Mouse (Mus musculus) embryonic fibroblast, embryonic 13.5 days (primary cell): ENCODE measurements around the gene Med18. TPM values are rescaled to one million over a fixed set of nuclear protein-coding genes. Genes with fewer than 3 reads are reported as not detected.

Experiments
- H3K27ac ChIP-seq: 2 replicates; pipeline ENCODE4 v1.5.1; 2012; ENCODE audit warnings: low read length, control low read depth, inconsistent platforms; ENCODE audit not compliant: insufficient read depth
- H3K4me1 ChIP-seq: 2 replicates; pipeline ENCODE4 v1.6.1; 2011; ENCODE audit warnings: low read length; ENCODE audit not compliant: control insufficient read depth, insufficient read depth
- H3K4me3 ChIP-seq: 2 replicates; pipeline ENCODE4 v1.5.1; 2011; ENCODE audit warnings: mild to moderate bottlenecking, control low read depth, low read length; ENCODE audit not compliant: insufficient read depth
- CTCF ChIP-seq: IDR thresholded peaks from 2 replicates; pipeline ENCODE4 v1.5.1; 2011; ENCODE audit warnings: mild to moderate bottlenecking, control low read depth, low read length, moderate library complexity, borderline replicate concordance; ENCODE audit not compliant: insufficient read depth
- POLR2A ChIP-seq: IDR thresholded peaks from 2 replicates; pipeline ENCODE4 v1.6.1; 2011; ENCODE audit warnings: low read depth, mild to moderate bottlenecking, control low read depth, low read length, moderate library complexity
- polyA plus RNA-seq: library from polyadenylated mRNA; stranded (reverse); fragments of >200 nt; gene quantifications from 2 replicates; pipeline ENCODE4 v1.2.4, GENCODE M21; 2011; ENCODE audit warnings: low read depth; ENCODE audit not compliant: missing spikeins, insufficient read length

Med18 gene
- polyA plus RNA-seq, 1 experiment, result 7.1 TPM

DNA sequence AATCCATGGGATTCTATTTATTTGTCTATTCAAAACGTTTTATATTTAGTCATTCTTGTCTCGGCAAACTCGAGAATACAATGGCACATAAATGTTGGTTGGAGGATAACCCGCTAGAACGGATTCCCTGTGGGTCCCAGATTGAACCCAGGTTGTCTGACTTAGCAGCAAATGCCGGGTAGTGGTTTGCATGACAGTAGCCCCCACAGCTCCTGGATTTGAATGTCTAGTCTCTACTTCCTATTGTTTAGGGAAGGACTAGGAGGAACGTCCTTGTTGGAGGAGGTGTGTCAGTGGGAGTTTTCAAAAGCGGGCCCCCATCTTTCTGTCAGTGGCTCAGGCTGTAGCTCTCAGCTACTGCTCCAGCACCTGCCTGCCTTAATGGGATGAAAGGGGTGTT lies 3.5 kb downstream of the Med18 start:
- Histone ChIP-seq H3K4me1 (peaks cover 2% of the 10 kb centered on the region; the same call in 1 of the 2 replicates), H3K4me3 (no peak overlapping the region)
- no peak for TF ChIP-seq POLR2A
- TF ChIP-seq CTCF, result no peak

DNA sequence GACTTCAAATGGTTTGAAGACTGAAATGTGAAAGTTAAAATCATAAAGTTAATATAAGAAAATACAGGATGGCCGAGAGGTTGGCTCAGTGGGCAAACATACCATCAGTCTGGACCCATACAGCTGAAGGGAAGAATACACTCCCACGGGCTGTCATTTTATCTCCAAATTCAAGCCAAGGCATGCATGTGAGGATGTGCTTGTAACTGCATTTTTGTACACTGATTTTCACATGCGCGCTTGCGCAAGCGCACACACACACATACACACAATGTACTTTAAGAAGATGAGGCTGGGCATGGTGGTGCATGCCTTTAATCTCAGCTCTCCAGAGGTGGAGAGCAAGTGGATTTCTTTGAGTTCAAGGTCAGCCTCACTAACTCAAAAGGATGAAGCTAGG lies 8.2 kb downstream of the Med18 start:
- H3K4me1 ChIP-seq, result no peaks in the 10 kb centered on the region
- no peak overlapping the region for H3K4me3 ChIP-seq
- TF ChIP-seq POLR2A (no peak), CTCF (no peak)
- no peak overlapping the region for H3K27ac ChIP-seq

More for the DNA sequence above, 3.5 kb downstream of the Med18 start:
- H3K27ac ChIP-seq, result no peak overlapping the region

DNA sequence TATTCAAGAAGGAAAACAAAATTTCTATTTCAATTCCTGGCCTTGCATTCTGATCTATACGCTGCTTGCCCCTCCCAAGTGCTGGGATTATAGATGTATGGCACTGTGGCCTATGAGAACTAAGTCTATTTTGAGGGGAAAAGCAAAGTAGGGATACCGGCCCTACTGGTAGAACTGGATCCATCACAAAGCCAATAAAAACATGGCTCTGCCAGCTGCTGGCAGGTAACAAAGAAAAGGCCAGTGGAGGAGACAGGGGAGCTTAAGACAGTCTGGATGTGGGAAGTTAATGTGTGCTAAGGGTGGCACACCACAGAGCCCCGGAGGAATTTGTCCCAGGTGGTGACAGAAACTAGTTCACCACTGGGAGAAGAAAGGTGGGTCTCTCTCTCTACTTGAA lies 8.6 kb downstream of the Med18 start:
- Histone ChIP-seq H3K4me3 (no peak overlapping the region), H3K27ac (no peak overlapping the region), H3K4me1 (no peaks in the 10 kb centered on the region)
- no peak for TF ChIP-seq CTCF
- no peak for TF ChIP-seq POLR2A

DNA sequence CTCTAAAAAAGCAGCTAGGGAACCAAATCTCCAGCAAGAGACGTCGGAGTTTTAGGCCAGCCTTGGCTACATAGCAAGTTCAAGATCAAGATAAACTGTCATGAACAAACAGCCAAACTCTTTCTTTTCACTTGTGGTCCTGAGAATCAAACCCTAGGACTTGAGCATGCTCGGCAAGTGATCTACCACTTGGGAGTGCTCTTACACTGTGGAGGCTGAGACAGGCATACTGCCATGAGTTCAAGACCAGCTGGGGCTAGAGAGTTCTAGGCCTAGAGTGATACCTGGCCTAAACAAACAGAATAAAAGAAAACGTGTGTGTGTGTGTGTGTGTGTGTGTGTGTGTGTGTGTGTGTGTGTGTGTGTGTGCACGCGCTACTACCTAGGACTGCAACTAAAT lies 9.5 kb downstream of the Med18 start:
- TF ChIP-seq CTCF (no peak), POLR2A (no peak)

DNA sequence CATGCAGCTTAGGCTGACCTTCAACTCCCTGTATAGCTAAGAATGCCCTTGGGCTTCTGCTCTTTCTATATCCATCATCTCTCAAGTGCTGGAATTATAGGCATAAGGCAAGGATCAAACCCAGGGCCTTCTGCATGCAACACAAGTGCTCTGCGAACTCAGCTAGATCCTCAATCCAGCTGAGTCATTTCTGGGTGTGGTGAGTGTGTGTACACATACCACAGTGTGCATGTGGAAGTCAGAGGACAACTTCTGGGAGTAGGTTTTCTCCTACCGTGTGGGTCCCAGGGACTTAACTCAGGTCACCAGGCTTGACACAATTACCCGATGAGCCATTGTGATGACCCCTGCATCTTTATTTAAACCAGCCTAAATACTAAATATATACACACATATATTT lies 13.9 kb downstream of the Med18 start:
- TF ChIP-seq CTCF (no peak), POLR2A (no peak)
- Histone ChIP-seq H3K27ac (no peak overlapping the region), H3K4me3 (no peak overlapping the region), H3K4me1 (no peaks in the 10 kb centered on the region)

More for the DNA sequence above, 9.5 kb downstream of the Med18 start:
- H3K4me1 ChIP-seq, result no peaks in the 10 kb centered on the region
- no peak overlapping the region for H3K27ac ChIP-seq
- no peak overlapping the region for H3K4me3 ChIP-seq

DNA sequence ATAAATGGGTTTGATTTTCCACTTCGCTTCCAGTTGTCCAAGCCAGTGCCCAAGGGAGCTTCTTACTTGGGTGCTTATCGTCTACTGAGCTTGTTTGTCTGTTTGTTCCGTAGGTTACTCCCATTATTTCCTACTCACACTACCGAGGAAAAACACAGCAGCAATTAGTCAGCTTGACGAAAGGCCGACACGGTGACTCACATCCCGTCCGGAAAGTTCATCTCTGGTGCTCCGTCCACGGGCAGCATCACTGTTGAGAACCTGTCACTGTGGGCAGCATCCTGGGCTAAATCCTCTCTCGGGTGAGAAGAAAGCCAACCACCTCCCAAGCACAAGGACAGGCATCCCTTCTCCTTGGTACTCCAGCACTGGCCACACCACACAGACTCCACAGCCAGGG lies 17.6 kb downstream of the Med18 start:
- Histone ChIP-seq H3K4me1 (no peaks in the 10 kb centered on the region), H3K4me3 (no peak overlapping the region), H3K27ac (no peak overlapping the region)
- TF ChIP-seq POLR2A (no peak), CTCF (no peak)

DNA sequence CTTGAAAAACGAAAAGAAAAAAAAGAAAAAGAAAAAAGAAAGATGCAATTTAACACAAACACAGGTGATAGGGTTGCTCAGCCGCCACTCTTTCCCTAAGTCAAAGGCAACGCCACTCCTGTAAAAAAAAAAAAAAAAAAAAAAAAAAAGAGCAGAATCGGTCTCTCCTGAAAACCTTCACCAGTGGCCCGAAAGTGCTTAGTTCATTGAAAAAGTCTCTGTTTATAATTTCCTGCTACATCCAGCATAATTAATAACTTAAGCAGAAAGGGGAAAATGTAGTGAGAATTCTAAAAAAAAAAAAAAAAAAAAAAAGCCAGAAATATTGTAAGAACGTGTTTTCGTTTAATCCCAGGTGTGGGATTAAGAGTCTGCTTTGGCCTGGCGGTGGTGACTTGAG lies 19.2 kb downstream of the Med18 start:
- Histone ChIP-seq H3K4me1 (no peaks in the 10 kb centered on the region), H3K4me3 (no peak overlapping the region), H3K27ac (no peak overlapping the region)
- TF ChIP-seq CTCF (no peak), POLR2A (no peak)

DNA sequence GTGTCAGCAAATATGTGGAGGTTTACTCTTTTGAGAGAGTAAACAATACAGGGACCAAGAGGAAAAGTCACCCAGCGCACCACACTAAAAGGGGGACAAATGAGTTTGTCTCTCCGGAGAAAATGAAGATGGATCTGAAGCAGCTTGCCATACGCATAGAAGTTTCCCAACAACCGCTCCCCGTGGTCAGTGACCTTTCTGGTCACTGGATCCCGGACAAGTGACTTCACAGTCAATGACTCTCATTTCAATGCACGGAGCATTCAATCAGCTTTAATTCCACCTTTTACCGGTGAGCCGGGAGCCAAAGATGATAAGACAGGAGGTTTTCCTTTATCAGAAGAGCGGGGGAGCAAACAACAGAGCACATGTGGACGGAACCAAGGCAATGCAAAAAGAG lies 25.9 kb downstream of the Med18 start:
- TF ChIP-seq CTCF (no peak), POLR2A (no peak)
- Histone ChIP-seq H3K4me1 (no peaks in the 10 kb centered on the region), H3K4me3 (no peak overlapping the region), H3K27ac (no peak overlapping the region)

DNA sequence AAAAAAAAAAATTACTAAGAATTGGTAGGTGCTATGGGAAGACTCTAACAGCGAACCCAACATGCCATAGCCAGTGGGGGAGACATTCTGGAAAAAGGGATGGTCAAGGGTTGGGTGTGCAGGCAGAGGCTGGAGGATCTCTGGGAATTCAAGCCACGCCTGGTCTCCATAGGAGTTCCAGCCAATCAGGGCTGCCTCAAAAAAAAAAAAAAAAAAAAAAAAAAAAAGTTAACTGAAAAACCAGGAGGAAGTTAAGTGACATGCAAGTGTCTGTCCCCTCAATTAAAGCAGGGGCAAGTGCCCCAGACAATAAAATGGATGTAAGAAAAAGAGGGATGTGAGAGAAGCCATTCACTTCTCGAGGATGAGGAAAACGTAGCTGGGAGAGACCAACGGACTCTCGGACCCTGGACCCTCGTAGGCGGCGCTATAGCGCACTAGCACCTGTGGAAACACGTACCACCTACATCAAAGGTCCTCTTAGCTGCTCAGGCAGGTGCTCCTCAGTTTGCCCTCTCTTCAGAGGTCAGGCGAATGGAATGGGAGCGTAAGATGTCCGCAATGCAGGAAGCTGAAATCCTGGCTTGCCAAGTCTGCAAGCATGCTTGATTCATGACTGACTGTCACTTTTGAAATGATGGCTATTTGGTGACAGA lies 30.9 kb downstream of the Med18 start:
- TF ChIP-seq CTCF (no peak), POLR2A (no peak)
- H3K4me3 ChIP-seq, result no peak overlapping the region

DNA sequence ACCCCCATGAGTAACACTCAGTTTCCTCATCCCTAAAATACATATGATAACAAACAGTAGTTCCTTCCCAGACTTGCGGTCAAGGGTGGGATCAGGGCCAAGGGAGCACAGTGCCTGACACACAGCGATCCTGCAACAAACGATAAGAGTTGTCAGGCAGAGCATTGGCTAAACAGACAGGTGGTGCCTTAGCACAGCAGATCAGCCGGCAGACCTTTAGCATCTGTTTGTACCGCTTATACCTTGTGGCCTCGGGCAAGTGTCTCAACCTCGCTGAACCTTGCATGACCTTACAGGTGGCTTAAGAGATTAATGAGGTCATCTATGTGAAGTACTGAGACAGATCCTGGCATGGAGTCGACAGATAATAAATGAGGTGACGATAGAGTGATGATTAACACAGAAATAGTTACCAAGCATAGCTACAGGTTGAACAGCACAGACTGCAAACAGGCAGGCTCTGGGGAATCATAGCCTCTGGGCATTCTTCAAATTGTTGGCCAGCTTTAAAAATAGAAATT lies 35.6 kb downstream of the Med18 start:
- no peak for TF ChIP-seq POLR2A
- no peak for TF ChIP-seq CTCF
- 0 out of 2 replicates have a peak, but pooled peaks cover 2% of the 10 kb centered on the region for H3K4me1 ChIP-seq
- no peak overlapping the region for H3K4me3 ChIP-seq
- H3K27ac ChIP-seq, result no peak overlapping the region

More for the DNA sequence above, 30.9 kb downstream of the Med18 start:
- 0 out of 2 replicates have a peak, but pooled peaks cover 2% of the 10 kb centered on the region for H3K4me1 ChIP-seq
- H3K27ac ChIP-seq, result no peak overlapping the region

DNA sequence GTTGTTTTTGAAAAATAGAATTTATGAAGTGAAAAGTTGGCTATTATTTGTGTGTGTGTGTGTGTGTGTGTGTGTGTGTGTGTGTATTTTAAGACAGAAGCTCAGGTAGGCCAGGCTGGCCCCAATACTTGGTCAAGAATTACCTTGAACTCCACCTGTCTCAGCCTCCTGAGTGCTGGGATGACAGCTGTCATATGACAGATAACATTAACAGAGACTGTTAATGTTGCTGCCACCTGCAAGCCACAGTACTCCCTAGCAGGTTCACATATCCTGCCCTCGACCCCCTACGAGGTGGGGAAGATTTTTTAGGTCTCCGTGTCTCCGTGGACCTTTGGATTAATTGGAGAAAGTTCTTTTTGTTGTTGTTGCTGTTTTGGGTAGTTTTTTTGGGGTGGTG lies 36.2 kb downstream of the Med18 start:
- Histone ChIP-seq H3K4me3 (no peak overlapping the region), H3K4me1 (0 out of 2 replicates have a peak, but pooled peaks cover 2% of the 10 kb centered on the region), H3K27ac (no peak overlapping the region)
- TF ChIP-seq POLR2A (no peak), CTCF (no peak)
